27 mouse cellular contexts compared by ENCODE assay signal in the genomic region with DNA sequence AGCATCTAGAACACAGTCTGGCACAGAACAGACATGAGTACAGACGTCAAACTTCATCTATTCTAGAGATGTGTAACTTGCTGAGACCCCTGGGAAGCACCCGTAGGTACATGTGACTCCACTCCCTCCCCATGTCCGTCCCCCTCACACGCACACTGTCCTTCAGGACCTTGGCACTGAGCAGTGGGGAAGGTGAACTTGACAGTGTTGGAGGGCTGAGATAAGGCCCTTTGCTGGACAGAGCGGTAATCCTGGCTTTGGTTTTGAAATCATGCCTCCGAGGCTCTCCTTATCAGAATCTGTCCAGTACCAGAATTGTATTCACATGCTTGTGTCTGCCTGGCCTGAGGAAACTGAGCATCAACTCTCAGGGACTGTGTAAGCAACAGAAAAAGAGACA. TPM values are rescaled to one million over a fixed set of nuclear protein-coding genes. Genes with fewer than 3 reads are reported as not detected.
DNase-seq lines count a peak whose midpoint lies in the region; ATAC-seq and TF ChIP-seq lines count a peak whose summit lies in the region.
"Had no signal": no experiment of that assay in that cellular context is flagged by ENCODE, and none has a peak within 500 bp of the region (broad histone marks: within the 10 kb centered on the region; RNA-seq: fewer than 3 reads in every experiment).

No protein-coding gene starts in this region.

- TF ChIP-seq EP300 in heart, adult 2 months (IDR thresholded peaks at IDR 0.05; ENCODE audit: insufficient read depth, low read depth, low read length): peak; percentile 62; the same call in 1 of the 2 replicates

- H3K9me3 ChIP-seq in heart, embryonic 12.5 days (replicated peaks): no peaks in the 10 kb centered on the region
- no peaks in the 10 kb centered on the region for H3K9me3 ChIP-seq in heart, embryonic 16.5 days (replicated peaks; ENCODE audit: control insufficient read depth, low read length)
- H3K9me3 ChIP-seq: embryonic facial prominence, embryonic 10.5 days; embryonic facial prominence, embryonic 13.5 days; forebrain, embryonic 12.5 days; forebrain, embryonic 15.5 days; hindbrain, embryonic 10.5 days; hindbrain, embryonic 13.5 days; intestine, embryonic 15.5 days had no signal

- 41% methylated on average over 6 of the region's 6 CpGs for WGBS in heart, adult 2 months
- 35% methylated on average over 6 of the region's 6 CpGs for WGBS in heart, embryonic 12.5 days
- WGBS in heart, embryonic 16.5 days: 27% methylated on average over 6 of the region's 6 CpGs

- DNase-seq in heart, adult 2 months: peak in 1 of 2 experiments; percentile 57
- no peak for DNase-seq in heart, postnatal 25 days (ENCODE audit: low spot score)
- DNase-seq in heart, postnatal 4 days: peak; percentile 19
- no peak for DNase-seq in testis, postnatal 14 days (ENCODE audit: low spot score)
- no peak for DNase-seq in left cerebral cortex, adult 18-20 months (ENCODE audit: low spot score in 2 of 2)
- DNase-seq in testis, postnatal 10 days (ENCODE audit: low spot score): no peak
- DNase-seq: adrenal gland, adult 2 months; adrenal gland, postnatal 14 days; cerebellum, adult 11 months; cerebellum, adult 2 months; cerebellum, postnatal 10 days; cerebellum, postnatal 36 days; embryo, embryonic 11 days; gastrocnemius, postnatal 25 days; kidney, adult 18-20 months had no signal

- H3K27ac ChIP-seq in heart, adult 2 months: no peak overlapping the region
- H3K27ac ChIP-seq in heart, embryonic 12.5 days (ENCODE audit: poor library complexity, severe bottlenecking): no peak overlapping the region
- H3K27ac ChIP-seq in heart, embryonic 16.5 days (ENCODE audit: low read length): 0 out of 2 replicates have a peak overlapping the region, but pooled peaks have one; percentile 5
- H3K27ac ChIP-seq: embryonic facial prominence, embryonic 10.5 days; embryonic facial prominence, embryonic 13.5 days; forebrain, embryonic 12.5 days; forebrain, embryonic 15.5 days; hindbrain, embryonic 10.5 days; hindbrain, embryonic 13.5 days; intestine, embryonic 15.5 days had no signal

- peaks cover 6% of the 10 kb centered on the region; the same call in 1 of the 2 replicates for H3K36me3 ChIP-seq in heart, adult 2 months (ENCODE audit: control insufficient read depth, insufficient read depth, low read length)
- H3K36me3 ChIP-seq in heart, embryonic 12.5 days: peaks cover 36% of the 10 kb centered on the region
- peaks cover 8% of the 10 kb centered on the region; the same call in 1 of the 2 replicates for H3K36me3 ChIP-seq in heart, embryonic 16.5 days (ENCODE audit: control insufficient read depth, insufficient read depth)
- H3K36me3 ChIP-seq: embryonic facial prominence, embryonic 10.5 days; forebrain, embryonic 15.5 days; hindbrain, embryonic 10.5 days had no signal

- TF ChIP-seq CTCF in heart, adult 2 months (IDR thresholded peaks at IDR 0.05): no peak

- no peak overlapping the region for H3K4me2 ChIP-seq in heart, embryonic 12.5 days
- no peak overlapping the region for H3K4me2 ChIP-seq in heart, embryonic 16.5 days (ENCODE audit: low read depth, low read length)
- H3K4me2 ChIP-seq: embryonic facial prominence, embryonic 13.5 days; forebrain, embryonic 12.5 days; forebrain, embryonic 15.5 days; hindbrain, embryonic 13.5 days; intestine, embryonic 15.5 days had no signal

- ATAC-seq in heart, embryonic 12.5 days (ENCODE audit: insufficient number of reproducible peaks, low FRiP score): peak; percentile 61; the same call in 1 of the 2 replicates
- peak; percentile 73 for ATAC-seq in heart, embryonic 16.5 days (replicated peaks; ENCODE audit: extremely low read depth, insufficient read depth, low FRiP score)
- ATAC-seq: CD4-positive, CD25-positive, alpha-beta regulatory T cell, adult 4 months; forebrain, embryonic 15.5 days; hindbrain, embryonic 16.5 days; intestine, embryonic 15.5 days had no signal

- H3K4me3 ChIP-seq in heart, adult 2 months: no peak overlapping the region
- no peak overlapping the region for H3K4me3 ChIP-seq in heart, embryonic 12.5 days
- H3K4me3 ChIP-seq in heart, embryonic 16.5 days (ENCODE audit: low read length): no peak overlapping the region
- H3K4me3 ChIP-seq: embryonic facial prominence, embryonic 10.5 days; embryonic facial prominence, embryonic 13.5 days; erythroblast, embryonic 14.5 days; forebrain, embryonic 12.5 days; forebrain, embryonic 15.5 days; hindbrain, embryonic 10.5 days; hindbrain, embryonic 13.5 days; intestine, embryonic 15.5 days had no signal

- H3K27me3 ChIP-seq in heart, adult 2 months (ENCODE audit: control insufficient read depth, insufficient read depth, low read length): no peaks in the 10 kb centered on the region
- H3K27me3 ChIP-seq in heart, embryonic 12.5 days (replicated peaks): no peaks in the 10 kb centered on the region
- no peaks in the 10 kb centered on the region for H3K27me3 ChIP-seq in heart, embryonic 16.5 days (ENCODE audit: control insufficient read depth, insufficient read depth, low read length)
- H3K27me3 ChIP-seq: embryonic facial prominence, embryonic 13.5 days; forebrain, embryonic 12.5 days; forebrain, embryonic 15.5 days; hindbrain, embryonic 13.5 days; intestine, embryonic 15.5 days had no signal

- H3K9ac ChIP-seq in heart, adult 2 months (ENCODE audit: low read depth, low read length): no peak overlapping the region
- no peak overlapping the region for H3K9ac ChIP-seq in heart, embryonic 12.5 days
- no peak overlapping the region for H3K9ac ChIP-seq in heart, embryonic 16.5 days (ENCODE audit: low read length)
- H3K9ac ChIP-seq: embryonic facial prominence, embryonic 13.5 days; forebrain, embryonic 12.5 days; forebrain, embryonic 15.5 days; hindbrain, embryonic 13.5 days; intestine, embryonic 15.5 days had no signal

- no peaks in the 10 kb centered on the region for H3K79me2 ChIP-seq in heart, adult 2 months (replicated peaks; ENCODE audit: control insufficient read depth, insufficient read depth, low read length)

- TF ChIP-seq POLR2A in heart, adult 2 months (IDR thresholded peaks at IDR 0.05; ENCODE audit: insufficient read depth, low read depth, low read length): no peak

- intact Hi-C loops in heart, adult 2 months (cut with DNase I): loop anchor here (1.0 kb wide), 1 partner anchor 29 kb away; the partner anchor contains the start of gene Cpped1
- intact Hi-C loops in heart, postnatal 25 days (cut with DNase I): no loop called here

- H3K4me1 ChIP-seq in heart, adult 2 months (ENCODE audit: control insufficient read depth, insufficient read depth, low read length): peaks cover 1% of the 10 kb centered on the region; the same call in 1 of the 2 replicates
- peaks cover 21% of the 10 kb centered on the region for H3K4me1 ChIP-seq in heart, embryonic 12.5 days (replicated peaks)
- peaks cover 8% of the 10 kb centered on the region for H3K4me1 ChIP-seq in heart, embryonic 16.5 days (ENCODE audit: control insufficient read depth, insufficient read depth, low read length)
- H3K4me1 ChIP-seq: embryonic facial prominence, embryonic 10.5 days; forebrain, embryonic 12.5 days; hindbrain, embryonic 10.5 days; hindbrain, embryonic 13.5 days; intestine, embryonic 15.5 days had no signal

RNA-seq across cellular contexts. Expression of gene Cpped1, which starts 28.8 kb away (rescaled TPM):
- 10 to 100 TPM; 49.8 to 54.1 TPM for total RNA-seq in heart, adult 2 months (2021)
- polyA plus RNA-seq in heart, adult 2 months (2012; rRNA removed): 30.1 and 41.6 TPM in 2 replicates
- 10 to 100 TPM; 55.0 to 57.9 TPM for total RNA-seq in heart, postnatal 25 days (2021)
- polyA plus RNA-seq in heart, embryonic 12.5 days (2016; fragmentation: Nextera tagmentation; extraction: Ambion mirVana): 30.6 and 36.3 TPM in 2 replicates
- polyA plus RNA-seq in heart, embryonic 16.5 days (2015; fragmentation: Nextera tagmentation; extraction: Ambion mirVana): 35.1 and 37.3 TPM in 2 replicates
- total RNA-seq in heart, postnatal 4 days (2021): 10 to 100 TPM; 62.1 to 65.9 TPM
- total RNA-seq in left cerebral cortex, adult 18-20 months (2021): 10 to 100 TPM; 37.1 to 37.8 TPM
